Mouse (Mus musculus): ENCODE data around the gene C4bp. TPM values are rescaled to one million over a fixed set of nuclear protein-coding genes. Genes with fewer than 3 reads are reported as not detected.

The C4bp gene
- total and polyA plus RNA-seq, 3 experiments, result 0.26 TPM; not detected in 2

DNA sequence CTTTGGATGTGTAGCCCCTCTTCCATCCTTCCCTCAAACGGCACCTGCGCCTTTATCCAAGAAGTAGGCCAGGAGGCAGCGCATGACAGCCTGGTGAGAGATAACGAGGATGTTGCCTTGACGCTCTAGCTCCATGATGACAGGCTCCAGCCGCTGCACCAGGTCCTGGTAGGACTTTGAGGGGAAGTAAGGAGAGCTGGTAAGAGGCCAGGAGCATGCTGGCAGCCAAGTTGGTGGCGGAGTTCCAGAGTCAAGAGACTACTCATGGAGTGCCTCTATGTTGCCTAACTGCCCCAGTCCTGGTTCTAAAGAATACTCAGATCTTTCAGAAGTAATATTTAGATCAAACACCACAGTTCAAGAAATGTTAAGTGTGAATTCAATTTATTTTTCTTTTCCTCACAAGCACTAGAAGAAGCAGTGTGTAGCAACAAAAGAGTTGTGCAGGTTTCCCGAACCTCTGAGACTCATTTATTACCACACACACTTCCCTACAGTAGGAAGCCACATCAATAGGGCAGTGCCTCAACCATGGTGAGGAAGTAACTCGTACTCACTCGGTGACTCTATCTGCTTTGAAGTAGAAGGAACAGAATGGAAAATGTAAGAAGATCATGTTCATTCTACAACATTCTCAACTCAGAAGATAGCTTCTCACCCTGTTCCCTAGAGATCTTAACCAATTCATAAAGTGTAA lies 38.7 kb upstream of the C4bp start:
- Histone ChIP-seq H3K27me3 (replicated peaks) (no peaks in the 10 kb centered on the region), H3K9me3 (replicated peaks; ENCODE audit: low read length) (no peaks in the 10 kb centered on the region), H3K79me2 (replicated peaks; ENCODE audit: control insufficient read depth, extremely low read depth, insufficient read depth, poor library complexity, severe bottlenecking) (no peaks in the 10 kb centered on the region), H3K9ac (ENCODE audit: insufficient read depth, low read depth) (no peak overlapping the region), H3K4me1 (ENCODE audit: control insufficient read depth in 1 of 2, insufficient read depth in 2 of 2) (peaks cover 0 to 2% of the 10 kb centered on the region in 2 experiments; a peak in 1 of 4 replicates), H3K4me2 (ENCODE audit: insufficient read depth, low read depth, poor library complexity, severe bottlenecking) (no peak overlapping the region), H3K36me3 (replicated peaks in 1 of 2; ENCODE audit: control insufficient read depth in 1 of 2, insufficient read depth in 1 of 2, low read length in 1 of 2) (peaks cover 43 to 76% of the 10 kb centered on the region in 2 experiments), H3K4me3 (replicated peaks in 1 of 3; ENCODE audit: low read depth in 2 of 3, low read length in 2 of 3, poor library complexity in 1 of 3) (no peak overlapping the region), H3K27ac (ENCODE audit: insufficient read depth, low read depth) (no peak overlapping the region)
- in situ Hi-C loops (cut with MboI; ENCODE audit: low pct_ligation_motif_present, low pct_unique_long_range_greater_than_20kb, low sequenced_read_pairs), result no loop called here
- TF ChIP-seq CHD2 (IDR thresholded peaks at IDR 0.05; ENCODE audit: low read length), result no peak
- no peak for TF ChIP-seq MAX (IDR thresholded peaks at IDR 0.05; ENCODE audit: low read length)
- TF ChIP-seq CHD1 (IDR thresholded peaks at IDR 0.05; ENCODE audit: low read depth, low read length), result no peak
- dilution Hi-C loops (cut with MboI; ENCODE audit: extremely low pct_ligation_motif_present, extremely low pct_unique_long_range_greater_than_20kb, low sequenced_read_pairs), result no loop called here
- no peak for DNase-seq (ENCODE audit: extremely low read depth)

DNA sequence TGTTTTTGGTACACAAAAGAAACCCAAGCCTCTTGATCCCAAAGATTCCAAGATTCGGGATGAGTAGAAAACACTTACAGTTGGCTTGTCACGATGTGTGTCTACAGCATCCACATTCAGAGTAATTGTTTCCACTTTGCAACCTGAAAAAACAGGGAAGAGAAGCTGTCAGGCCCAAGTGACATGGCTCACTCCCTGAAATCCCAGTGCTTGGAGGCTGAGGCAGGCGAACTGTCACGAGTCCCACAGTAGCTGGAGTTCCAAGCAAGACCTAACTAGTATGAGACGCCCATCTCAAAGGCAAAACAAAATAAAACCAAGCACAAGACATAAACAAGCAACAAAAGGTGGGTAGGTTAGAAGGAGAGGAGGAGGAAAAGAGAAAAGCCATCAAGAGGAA lies 37.2 kb upstream of the C4bp start:
- TF ChIP-seq POLR2AphosphoS2 (IDR thresholded peaks at IDR 0.05; ENCODE audit: low read depth, low read length) (no peak), MAFK (IDR thresholded peaks at IDR 0.05; ENCODE audit: insufficient replicate concordance, low read length) (no peak), MAX (IDR thresholded peaks at IDR 0.05; ENCODE audit: low read length) (no peak), HCFC1 (IDR thresholded peaks at IDR 0.05; ENCODE audit: low read depth, low read length) (no peak), RCOR1 (conservative IDR thresholded peaks at IDR 0.05; ENCODE audit: low read depth, low read length) (no peak), NRF1 (IDR thresholded peaks at IDR 0.05; ENCODE audit: low read depth, low read length) (no peak), USF1 (IDR thresholded peaks at IDR 0.05; ENCODE audit: low read depth, low read length) (no peak), SIN3A (IDR thresholded peaks at IDR 0.05; ENCODE audit: low read length) (no peak)
- H3K4me3 ChIP-seq (replicated peaks in 1 of 3; ENCODE audit: low read depth in 2 of 3, low read length in 2 of 3, poor library complexity in 1 of 3), result no peak overlapping the region
- H3K9me3 ChIP-seq (replicated peaks; ENCODE audit: low read length), result no peaks in the 10 kb centered on the region

DNA sequence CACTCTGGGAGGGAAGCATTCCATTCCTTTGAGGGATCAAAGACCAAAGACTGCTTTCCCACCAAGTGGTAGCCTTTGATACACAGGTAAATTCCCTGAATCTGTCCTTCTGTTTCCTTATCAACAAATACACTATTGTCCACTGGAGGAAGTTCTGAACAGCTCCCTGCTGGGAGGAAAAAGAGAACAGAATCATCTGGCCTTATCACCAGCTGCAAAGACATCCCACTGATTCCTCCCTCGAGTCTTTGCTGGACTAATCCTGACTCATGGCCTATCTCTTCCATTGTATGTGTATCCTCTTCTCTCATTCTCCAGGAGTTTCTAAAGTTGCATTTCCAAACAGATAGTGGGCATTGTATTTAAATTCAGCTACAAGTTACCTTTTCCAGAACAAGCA lies 22.5 kb upstream of the C4bp start:
- H3K27ac ChIP-seq (ENCODE audit: insufficient read depth, low read depth), result no peak overlapping the region
- in situ Hi-C loops (cut with MboI; ENCODE audit: low pct_ligation_motif_present, low pct_unique_long_range_greater_than_20kb, low sequenced_read_pairs) (no loop called here), dilution Hi-C loops (cut with MboI; ENCODE audit: extremely low pct_ligation_motif_present, extremely low pct_unique_long_range_greater_than_20kb, low sequenced_read_pairs) (no loop called here)
- no peak overlapping the region for H3K4me3 ChIP-seq (replicated peaks in 1 of 3; ENCODE audit: low read depth in 2 of 3, low read length in 2 of 3, poor library complexity in 1 of 3)
- H3K9me3 ChIP-seq (replicated peaks; ENCODE audit: low read length), result no peaks in the 10 kb centered on the region
- no peak for DNase-seq (ENCODE audit: extremely low read depth)
- no peaks in the 10 kb centered on the region for H3K36me3 ChIP-seq (replicated peaks in 1 of 2; ENCODE audit: control insufficient read depth in 1 of 2, insufficient read depth in 1 of 2, low read length in 1 of 2)
- no peaks in the 10 kb centered on the region for H3K79me2 ChIP-seq (replicated peaks; ENCODE audit: control insufficient read depth, extremely low read depth, insufficient read depth, poor library complexity, severe bottlenecking)
- H3K4me2 ChIP-seq (ENCODE audit: insufficient read depth, low read depth, poor library complexity, severe bottlenecking), result no peak overlapping the region
- no peaks in the 10 kb centered on the region for H3K27me3 ChIP-seq (replicated peaks)
- H3K9ac ChIP-seq (ENCODE audit: insufficient read depth, low read depth), result no peak overlapping the region
- no peak for TF ChIP-seq RCOR1 (conservative IDR thresholded peaks at IDR 0.05; ENCODE audit: low read depth, low read length)
- no peak for TF ChIP-seq CTCF (conservative IDR thresholded peaks at IDR 0.05 in 1 of 2, IDR thresholded peaks at IDR 0.05 in 1 of 2; ENCODE audit: low read depth in 2 of 2, low read length in 2 of 2)
- TF ChIP-seq BHLHE40 (IDR thresholded peaks at IDR 0.05; ENCODE audit: low read depth, low read length), result no peak
- TF ChIP-seq SMC3 (IDR thresholded peaks at IDR 0.05; ENCODE audit: low read depth, low read length), result no peak
- TF ChIP-seq RAD21 (IDR thresholded peaks at IDR 0.05; ENCODE audit: low read depth, low read length), result no peak
- no peak for TF ChIP-seq ZC3H11A (IDR thresholded peaks at IDR 0.05; ENCODE audit: low read depth, low read length)
- TF ChIP-seq MXI1 (IDR thresholded peaks at IDR 0.05; ENCODE audit: low read depth, low read length), result no peak
- TF ChIP-seq ELF1 (IDR thresholded peaks at IDR 0.05; ENCODE audit: low read depth, low read length), result no peak
- TF ChIP-seq MAZ (IDR thresholded peaks at IDR 0.05; ENCODE audit: low read depth, low read length), result no peak
- H3K4me1 ChIP-seq (ENCODE audit: control insufficient read depth in 1 of 2, insufficient read depth in 2 of 2), result no peaks in the 10 kb centered on the region

More for the DNA sequence above, 37.2 kb upstream of the C4bp start:
- no peak for DNase-seq (ENCODE audit: extremely low read depth)
- H3K79me2 ChIP-seq (replicated peaks; ENCODE audit: control insufficient read depth, extremely low read depth, insufficient read depth, poor library complexity, severe bottlenecking), result no peaks in the 10 kb centered on the region
- dilution Hi-C loops (cut with MboI; ENCODE audit: extremely low pct_ligation_motif_present, extremely low pct_unique_long_range_greater_than_20kb, low sequenced_read_pairs), result no loop called here
- no peak overlapping the region for H3K9ac ChIP-seq (ENCODE audit: insufficient read depth, low read depth)
- in situ Hi-C loops (cut with MboI; ENCODE audit: low pct_ligation_motif_present, low pct_unique_long_range_greater_than_20kb, low sequenced_read_pairs), result no loop called here
- peaks cover 0 to 2% of the 10 kb centered on the region in 2 experiments; a peak in 1 of 4 replicates for H3K4me1 ChIP-seq (ENCODE audit: control insufficient read depth in 1 of 2, insufficient read depth in 2 of 2)
- no peak overlapping the region for H3K4me2 ChIP-seq (ENCODE audit: insufficient read depth, low read depth, poor library complexity, severe bottlenecking)
- H3K27me3 ChIP-seq (replicated peaks), result no peaks in the 10 kb centered on the region
- H3K36me3 ChIP-seq (replicated peaks in 1 of 2; ENCODE audit: control insufficient read depth in 1 of 2, insufficient read depth in 1 of 2, low read length in 1 of 2), result peaks cover 43 to 72% of the 10 kb centered on the region in 2 experiments
- no peak overlapping the region for H3K27ac ChIP-seq (ENCODE audit: insufficient read depth, low read depth)
